23 mouse cellular contexts compared by ENCODE assay signal in genomic region chr6:110653361-110654001, GRCm38 (mm10). TPM values are rescaled to one million over a fixed set of nuclear protein-coding genes. Genes with fewer than 3 reads are reported as not detected.
DNase-seq lines count a peak whose midpoint lies in the region; ATAC-seq and TF ChIP-seq lines count a peak whose summit lies in the region.
"Had no signal": no experiment of that assay in that cellular context is flagged by ENCODE, and none has a peak within 500 bp of the region (broad histone marks: within the 10 kb centered on the region; RNA-seq: fewer than 3 reads in every experiment).

No protein-coding gene starts in this region.

- intact Hi-C loops in left cerebral cortex, postnatal 14 days (cut with DNase I): no loop called here

- H3K36me3 ChIP-seq in hindbrain, embryonic 15.5 days: no peaks in the 10 kb centered on the region
- no peaks in the 10 kb centered on the region for H3K36me3 ChIP-seq in hindbrain, embryonic 11.5 days (ENCODE audit: control insufficient read depth, insufficient read depth, low read length)
- no peaks in the 10 kb centered on the region for H3K36me3 ChIP-seq in myocyte (ENCODE audit: control insufficient read depth, insufficient read depth)
- no peaks in the 10 kb centered on the region for H3K36me3 ChIP-seq in kidney, embryonic 14.5 days (ENCODE audit: control insufficient read depth, insufficient read depth, low read length)
- no peaks in the 10 kb centered on the region for H3K36me3 ChIP-seq in midbrain, embryonic 11.5 days (ENCODE audit: control insufficient read depth, insufficient read depth, low read length)
- H3K36me3 ChIP-seq: embryonic facial prominence, embryonic 13.5 days; forebrain, embryonic 15.5 days had no signal

- H3K9ac ChIP-seq in hindbrain, embryonic 15.5 days: no peak overlapping the region
- H3K9ac ChIP-seq in hindbrain, embryonic 11.5 days (ENCODE audit: low read depth, low read length): no peak overlapping the region
- H3K9ac ChIP-seq in kidney, embryonic 14.5 days (ENCODE audit: low read depth, low read length): no peak overlapping the region
- H3K9ac ChIP-seq in midbrain, embryonic 11.5 days (ENCODE audit: low read length): no peak overlapping the region
- H3K9ac ChIP-seq: embryonic facial prominence, embryonic 13.5 days; forebrain, embryonic 13.5 days; forebrain, embryonic 15.5 days; forebrain, postnatal 0 days had no signal

- TF ChIP-seq POLR2A in myocyte (IDR thresholded peaks at IDR 0.05; ENCODE audit: insufficient read length, low read depth): no peak

- DNase-seq in hindbrain, embryonic 11.5 days (ENCODE audit: low spot score): no peak
- peak; percentile 54 for DNase-seq in Muller cell, postnatal 12 days (ENCODE audit: inconsistent ontology term)
- DNase-seq in retina, postnatal 1 day: peak; percentile 86
- DNase-seq in left cerebral cortex, postnatal 14 days (ENCODE audit: low spot score in 2 of 2): no peak
- no peak for DNase-seq in midbrain, embryonic 11.5 days (ENCODE audit: low spot score, missing footprints)
- DNase-seq: adrenal gland, postnatal 10 days; adrenal gland, postnatal 25 days; cerebellum, adult 11-12 months; cerebellum, adult 2 months; cerebellum, adult 9-10 months; cerebellum, postnatal 10 days; cerebellum, postnatal 25 days; forebrain, postnatal 0 days had no signal

- no peaks in the 10 kb centered on the region for H3K79me2 ChIP-seq in myocyte (ENCODE audit: control insufficient read depth, insufficient read depth)

- WGBS in hindbrain, embryonic 15.5 days: 70% methylated on average over 5 of the region's 5 CpGs
- WGBS in hindbrain, embryonic 11.5 days: 74% methylated on average over 5 of the region's 5 CpGs
- 79% methylated on average over 5 of the region's 5 CpGs for whole genome bisulfite sequencing in kidney, embryonic 14.5 days
- WGBS in midbrain, embryonic 11.5 days: 71% methylated on average over 5 of the region's 5 CpGs

- H3K4me2 ChIP-seq in hindbrain, embryonic 15.5 days: 0 out of 2 replicates have a peak overlapping the region, but pooled peaks have one; percentile 9
- no peak overlapping the region for H3K4me2 ChIP-seq in hindbrain, embryonic 11.5 days (replicated peaks; ENCODE audit: low read depth, low read length)
- no peak overlapping the region for H3K4me2 ChIP-seq in myocyte (ENCODE audit: low read depth)
- no peak overlapping the region for H3K4me2 ChIP-seq in kidney, embryonic 14.5 days (replicated peaks; ENCODE audit: low read depth, low read length)
- no peak overlapping the region for H3K4me2 ChIP-seq in midbrain, embryonic 11.5 days
- H3K4me2 ChIP-seq: embryonic facial prominence, embryonic 13.5 days; forebrain, embryonic 13.5 days; forebrain, embryonic 15.5 days had no signal

- no peak overlapping the region for H3K27ac ChIP-seq in hindbrain, embryonic 15.5 days (replicated peaks)
- H3K27ac ChIP-seq in hindbrain, embryonic 11.5 days (ENCODE audit: low read depth, low read length): no peak overlapping the region
- no peak overlapping the region for H3K27ac ChIP-seq in kidney, embryonic 14.5 days (ENCODE audit: low read depth, low read length)
- no peak overlapping the region for H3K27ac ChIP-seq in midbrain, embryonic 11.5 days (ENCODE audit: low read depth, low read length)
- H3K27ac ChIP-seq: embryonic facial prominence, embryonic 13.5 days; forebrain, embryonic 13.5 days; forebrain, embryonic 15.5 days had no signal

- H3K4me1 ChIP-seq in hindbrain, embryonic 15.5 days (replicated peaks): 0 out of 2 replicates have a peak, but pooled peaks cover 7% of the 10 kb centered on the region
- no peaks in the 10 kb centered on the region for H3K4me1 ChIP-seq in hindbrain, embryonic 11.5 days (replicated peaks; ENCODE audit: control insufficient read depth, insufficient read depth, low read length)
- H3K4me1 ChIP-seq in kidney, embryonic 14.5 days (ENCODE audit: control insufficient read depth, insufficient read depth, low read length): no peaks in the 10 kb centered on the region
- H3K4me1 ChIP-seq in midbrain, embryonic 11.5 days (ENCODE audit: control insufficient read depth, insufficient read depth, low read length): no peaks in the 10 kb centered on the region
- H3K4me1 ChIP-seq: forebrain, embryonic 13.5 days; forebrain, embryonic 15.5 days had no signal

- H3K4me3 ChIP-seq in hindbrain, embryonic 15.5 days: no peak overlapping the region
- no peak overlapping the region for H3K4me3 ChIP-seq in hindbrain, embryonic 11.5 days (ENCODE audit: low read depth, low read length)
- H3K4me3 ChIP-seq in myocyte: no peak overlapping the region
- H3K4me3 ChIP-seq in kidney, embryonic 14.5 days (ENCODE audit: low read length): no peak overlapping the region
- H3K4me3 ChIP-seq in midbrain, embryonic 11.5 days (ENCODE audit: low read depth, low read length): no peak overlapping the region
- H3K4me3 ChIP-seq: embryonic facial prominence, embryonic 13.5 days; forebrain, embryonic 13.5 days; forebrain, embryonic 15.5 days had no signal

- H3K9me3 ChIP-seq in hindbrain, embryonic 15.5 days: no peaks in the 10 kb centered on the region
- no peaks in the 10 kb centered on the region for H3K9me3 ChIP-seq in hindbrain, embryonic 11.5 days (ENCODE audit: control insufficient read depth, low read length)
- no peaks in the 10 kb centered on the region for H3K9me3 ChIP-seq in kidney, embryonic 14.5 days (ENCODE audit: control insufficient read depth, low read length)
- H3K9me3 ChIP-seq in midbrain, embryonic 11.5 days (ENCODE audit: control insufficient read depth, low read length): no peaks in the 10 kb centered on the region
- H3K9me3 ChIP-seq: embryonic facial prominence, embryonic 13.5 days; forebrain, embryonic 13.5 days; forebrain, embryonic 15.5 days had no signal

- ATAC-seq in hindbrain, embryonic 15.5 days (ENCODE audit: low FRiP score, low read depth): no peak
- no peak for ATAC-seq in hindbrain, embryonic 11.5 days (ENCODE audit: low FRiP score)
- no peak for ATAC-seq in kidney, embryonic 14.5 days (ENCODE audit: low FRiP score, low TSS enrichment)
- ATAC-seq in midbrain, embryonic 11.5 days (ENCODE audit: low FRiP score): no peak
- ATAC-seq: activated CD4-positive, CD25-positive, alpha-beta regulatory T cell, adult 4 months; forebrain, embryonic 13.5 days; forebrain, embryonic 15.5 days; forebrain, postnatal 0 days; Patski had no signal

- H3K27me3 ChIP-seq in hindbrain, embryonic 15.5 days: no peaks in the 10 kb centered on the region
- H3K27me3 ChIP-seq in hindbrain, embryonic 11.5 days (ENCODE audit: control insufficient read depth, insufficient read depth, low read length): peaks cover under 1% of the 10 kb centered on the region; the same call in 1 of the 2 replicates
- no peaks in the 10 kb centered on the region for H3K27me3 ChIP-seq in myocyte (ENCODE audit: control insufficient read depth, insufficient read depth, insufficient read length)
- peaks cover under 1% of the 10 kb centered on the region; the same call in 1 of the 2 replicates for H3K27me3 ChIP-seq in kidney, embryonic 14.5 days (ENCODE audit: control insufficient read depth, insufficient read depth, low read length)
- H3K27me3 ChIP-seq in midbrain, embryonic 11.5 days (ENCODE audit: control insufficient read depth, insufficient read depth, low read length): peaks cover under 1% of the 10 kb centered on the region
- H3K27me3 ChIP-seq: Patski had no signal

- H3ac ChIP-seq in myocyte (ENCODE audit: control insufficient read depth, insufficient read length): no peak overlapping the region

TF ChIP-seq in myocyte, 11 proteins besides CTCF, POLR2A, EP300 and RAD21:
- TF ChIP-seq CEBPB (IDR thresholded peaks at IDR 0.05; ENCODE audit: insufficient read depth, poor library complexity, severe bottlenecking) (no peak), MYOD1 (IDR thresholded peaks at IDR 0.05; ENCODE audit: control insufficient read depth in 1 of 3, insufficient read length in 2 of 3, low read depth in 2 of 3) (peak in 2 of 3 experiments; percentile 76)

RNA-seq across cellular contexts. Expression of gene Grm7, which starts 8.1 kb away (rescaled TPM):
- polyA plus RNA-seq in hindbrain, embryonic 15.5 days (2015; fragmentation: Nextera tagmentation; extraction: Ambion mirVana): 34.0 and 40.2 TPM in 2 replicates
- polyA plus RNA-seq in hindbrain, embryonic 11.5 days (2014; fragmentation: Nextera tagmentation; extraction: Ambion mirVana): 0.69 and 1.7 TPM in 2 replicates
- 0.28 TPM for polyA plus RNA-seq in myocyte (2012; fragmentation: generic; extraction: Trizol)
- 10 to 100 TPM; 79.0 to 85.1 TPM for total RNA-seq in left cerebral cortex, postnatal 14 days (2021)
- polyA plus RNA-seq in kidney, embryonic 14.5 days (2014; fragmentation: Nextera tagmentation; extraction: Ambion mirVana): 3.5 and 4.8 TPM in 2 replicates
- 1.5 and 2.2 TPM in 2 replicates for polyA plus RNA-seq in midbrain, embryonic 11.5 days (2014; fragmentation: Nextera tagmentation; extraction: Ambion mirVana)
- total RNA-seq: ES-E14, MEL had no signal
- polyA plus RNA-seq: activated CD4-positive, CD25-positive, alpha-beta regulatory T cell, adult 4 months; Patski had no signal

Comparison
In these comparisons a context has a peak if more than half of its experiments do, and no peak if none do; other contexts are left out.
1. DNase-seq: peak in Muller cell, postnatal 12 days (single experiment) and retina, postnatal 1 day (single experiment); none in hindbrain, embryonic 11.5 days (single experiment), left cerebral cortex, postnatal 14 days (0 of 2) and midbrain, embryonic 11.5 days (single experiment).